Mouse (Mus musculus) megakaryocyte, embryonic 14.5 days (primary cell): ENCODE data around the gene Cacna2d4.

Experiments used
- FLI1 ChIP-seq: IDR thresholded peaks from 2 replicates; pipeline ENCODE4 v1.6.1; 2012; ENCODE audit warnings: low read length, inconsistent platforms, mixed read lengths
- GATA1 ChIP-seq: IDR thresholded peaks from 3 replicates; pipeline ENCODE4 v1.6.1; 2012; ENCODE audit warnings: mixed read lengths, low read length, inconsistent platforms, borderline replicate concordance

- TF ChIP-seq GATA1 (no peak), FLI1 (no peak)
Measured at GRCm38 (mm10) chr6:119399371-119399770, 163.0 kb downstream of the Cacna2d4 start.
